Mouse (Mus musculus) left cerebral cortex, adult 2 months (tissue): ENCODE data around the gene Stom. TPM values are rescaled to one million over a fixed set of nuclear protein-coding genes. Genes with fewer than 3 reads are reported as not detected.

Experiments used
- DNase-seq, 2 experiments: peaks; one replicate each; pipeline ENCODE4 v3.0.0; 2021 to 2022; ENCODE audit warnings: low spot score in 2 of 2, mixed read lengths in 1 of 2; ENCODE audit errors: extremely low spot score in 1 of 2
- H3K27ac ChIP-seq: fragments of 200-600 bp; 2 replicates; pipeline ENCODE4 v1.8.1; 2022
- H3K4me3 ChIP-seq: fragments of 200-600 bp; 2 replicates; pipeline ENCODE4 v1.8.1; 2022
- CTCF ChIP-seq: fragments of 200-600 bp; IDR thresholded peaks from 2 replicates; pipeline ENCODE4 v1.8.1; 2022; ENCODE audit warnings: antibody characterized with exemption, mild to moderate bottlenecking, moderate library complexity
- intact Hi-C: fragments of 180-260 bp; cut with DNase I; formaldehyde crosslinking; loops from one replicate; pipeline ENCODE4 v1.15.1; 2025
- total RNA-seq, 2 experiments: library from RNA; stranded (reverse); gene quantifications; 2 replicates each; pipeline ENCODE4 v1.2.3; 2021

Stom gene
- total RNA-seq, 2 experiments from 2014 or later = 6.3 to 6.7 TPM

DNA sequence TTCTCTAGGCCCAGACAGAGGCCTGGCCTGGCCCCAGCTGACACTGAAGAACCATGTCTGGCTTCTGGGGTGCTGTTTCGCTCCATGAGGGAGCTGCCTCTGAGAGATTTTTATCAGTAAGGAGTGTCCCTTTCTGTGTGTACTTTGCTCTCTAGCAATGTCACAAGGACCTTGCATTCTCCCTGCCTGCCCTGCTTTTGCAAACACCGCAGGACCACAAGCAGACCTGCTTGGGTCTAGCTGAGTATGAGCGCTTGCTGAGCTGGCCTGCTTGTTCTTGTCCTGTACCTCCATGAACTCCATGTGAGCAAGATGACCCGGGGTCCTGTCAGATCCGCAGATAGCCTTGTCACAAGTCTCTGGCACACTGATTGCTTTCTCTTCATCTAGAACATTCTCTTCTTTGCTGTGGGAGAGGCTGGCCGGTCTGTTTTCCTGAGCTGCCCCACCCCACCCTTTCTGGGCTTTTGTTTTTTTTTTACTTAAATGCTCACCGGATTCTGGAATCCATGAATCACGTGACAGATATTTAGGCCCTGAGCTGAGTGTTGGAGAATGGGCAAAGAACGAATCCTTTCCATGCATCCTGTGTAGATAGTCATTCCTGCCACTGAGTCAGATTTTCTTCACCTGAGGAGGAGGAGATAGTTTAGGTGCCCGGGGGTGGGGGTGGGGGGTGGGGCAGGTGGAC is 68.8 kb downstream of the Stom start:
- DNase-seq = no peak
- no peak for TF ChIP-seq CTCF
- intact Hi-C loops = no loop called here
- Histone ChIP-seq H3K27ac (no peak overlapping the region), H3K4me3 (no peak overlapping the region)

DNA sequence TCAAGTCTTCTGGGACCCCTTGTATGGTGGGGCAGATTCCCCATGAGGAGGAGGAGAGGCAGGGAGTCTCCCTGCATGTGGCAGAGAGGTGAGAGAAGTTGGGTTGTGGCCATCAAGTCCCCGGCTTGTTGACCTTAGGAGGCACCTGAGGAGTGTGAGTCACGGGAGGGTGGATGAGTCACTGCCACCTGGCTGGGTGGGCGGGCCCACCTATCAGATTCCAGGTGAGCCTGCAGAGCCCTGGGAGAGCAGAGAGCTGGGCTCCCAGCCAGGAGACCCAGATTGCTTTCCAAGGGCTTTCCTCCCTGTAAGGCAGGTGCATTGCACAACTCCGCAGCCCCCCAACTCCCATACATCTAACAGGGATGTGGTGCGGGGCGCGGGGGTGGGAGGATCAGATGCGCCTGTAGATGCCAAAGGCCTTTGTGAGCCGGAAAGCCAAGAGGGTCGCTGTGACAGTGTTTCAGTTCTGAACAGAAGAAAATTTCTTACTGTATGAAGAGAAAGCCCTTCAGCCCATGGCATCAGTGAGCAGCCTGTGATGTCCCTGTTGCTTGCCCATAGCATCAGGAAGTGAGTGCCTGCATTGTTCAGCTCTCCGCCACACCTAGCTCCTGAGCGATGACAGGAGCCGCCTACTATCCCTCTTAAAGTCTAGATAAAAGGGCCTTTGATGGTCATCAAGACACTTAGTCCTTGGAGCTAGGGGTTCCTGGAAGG is 69.5 kb downstream of the Stom start:
- no peak for DNase-seq
- no peak for TF ChIP-seq CTCF
- H3K4me3 ChIP-seq = no peak overlapping the region
- H3K27ac ChIP-seq = no peak overlapping the region
- intact Hi-C loops = no loop called here

DNA sequence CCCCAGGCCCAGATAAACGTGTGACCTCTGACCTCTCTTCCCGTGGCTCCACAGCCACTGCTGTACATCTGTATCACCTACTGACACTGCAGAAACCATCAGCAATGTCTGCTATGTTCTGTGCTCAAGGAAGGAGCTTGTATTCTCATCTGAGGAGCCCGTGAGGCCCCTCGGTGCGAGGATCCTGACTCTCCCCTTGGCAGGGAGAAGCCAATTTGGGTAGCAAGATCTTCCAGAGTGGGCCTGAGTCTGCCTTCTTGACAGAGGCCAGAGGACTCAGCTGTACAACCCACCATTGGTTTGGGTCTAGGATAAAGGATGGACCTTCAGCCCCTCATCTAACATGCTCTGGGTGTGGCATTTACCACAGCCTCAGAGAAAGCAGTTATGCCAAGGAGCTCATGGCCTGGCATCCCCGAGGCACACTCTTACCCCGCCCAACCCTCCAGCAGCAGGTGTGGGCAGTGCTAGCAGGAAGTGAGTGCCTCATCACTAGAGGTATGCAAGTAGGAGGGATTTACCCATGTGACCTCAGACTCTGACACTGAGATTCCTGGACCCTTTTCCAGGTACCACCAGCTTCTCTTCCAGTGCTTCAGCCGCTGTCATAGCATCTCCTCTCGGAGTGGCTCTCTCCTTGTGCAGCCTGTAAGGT is 70.4 kb downstream of the Stom start:
- no peak overlapping the region for H3K27ac ChIP-seq
- intact Hi-C loops = no loop called here
- TF ChIP-seq CTCF = no peak
- no peak overlapping the region for H3K4me3 ChIP-seq
- no peak for DNase-seq

DNA sequence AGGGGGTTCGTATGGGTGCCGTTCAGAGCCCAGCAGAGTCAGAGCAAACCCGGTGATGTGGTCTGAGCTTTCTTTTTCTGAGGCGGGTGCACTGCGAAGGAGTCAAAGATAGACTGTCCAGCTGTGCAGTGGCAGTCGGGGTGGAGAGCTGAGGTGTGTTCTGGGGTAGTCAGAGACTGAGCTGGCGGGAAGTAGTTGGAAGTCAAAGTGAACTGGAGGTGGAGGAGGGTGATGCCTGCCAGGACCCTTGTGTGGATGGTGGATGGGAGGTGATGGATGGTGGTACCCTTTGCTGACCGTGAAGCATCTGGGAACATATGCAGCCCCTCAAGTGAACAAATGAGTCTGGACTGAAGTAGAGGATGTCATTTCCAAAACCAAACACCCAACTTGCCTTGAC is 71.0 kb downstream of the Stom start:
- TF ChIP-seq CTCF = no peak
- Histone ChIP-seq H3K4me3 (no peak overlapping the region), H3K27ac (no peak overlapping the region; the same call in 1 of the 2 replicates)
- intact Hi-C loops = no loop called here
- no peak for DNase-seq

DNA sequence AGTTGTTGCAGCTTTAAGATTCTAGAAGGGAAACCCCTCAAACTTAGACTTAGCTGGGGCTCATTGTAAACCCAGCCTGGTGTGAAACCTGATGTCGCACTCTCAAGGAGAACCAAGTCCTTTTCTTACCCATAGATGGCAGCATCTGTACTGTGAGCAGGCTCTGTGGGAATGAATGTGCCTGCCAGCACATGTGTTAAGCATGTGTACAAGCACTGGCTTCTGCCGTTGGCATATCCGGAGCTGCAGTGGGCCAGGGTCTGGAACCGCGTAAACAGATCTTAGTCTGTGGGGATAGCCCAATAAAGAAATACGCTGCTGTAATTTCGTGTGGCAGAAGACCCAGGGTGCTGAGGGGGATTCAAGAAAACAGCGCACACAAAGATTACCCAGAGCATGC is 71.5 kb downstream of the Stom start:
- intact Hi-C loops = no loop called here
- DNase-seq = no peak
- H3K27ac ChIP-seq = no peak overlapping the region; the same call in 1 of the 2 replicates
- H3K4me3 ChIP-seq = no peak overlapping the region
- TF ChIP-seq CTCF = peak; percentile 71

- no peak overlapping the region for H3K4me3 ChIP-seq
- no peak overlapping the region for H3K27ac ChIP-seq
- no peak for TF ChIP-seq CTCF
- intact Hi-C loops = no loop called here
- no peak for DNase-seq
These were observed 72.7 kb downstream of the Stom start for GRCm38 (mm10) chr2:35264095-35264494.

Other genes with a start within 250 kb of the Stom start
- gene AI182371, start 235.4 kb downstream of the Stom start, total RNA-seq = under 1 TPM in 1 of 2 experiments, not detected in 1; 0.21 TPM
- 1 to 10 TPM; 9.0 to 9.6 TPM for gene Cntrl, start 227.5 kb downstream of the Stom start, total RNA-seq
- gene Rab14, start 135.9 kb downstream of the Stom start, total RNA-seq = 100 to 1,000 TPM; 219 to 229 TPM
- 10 to 100 TPM; 37.6 to 38.2 TPM for gene Gsn, start 80.6 kb downstream of the Stom start, total RNA-seq
- gene 4930568D16Rik, start 30.8 kb upstream of the Stom start, total RNA-seq = not detected
- not detected for gene 4930402F06Rik, start 60.2 kb upstream of the Stom start, total RNA-seq
- 1 to 10 TPM; 2.6 to 4.0 TPM for gene Ggta1, start 126.3 kb upstream of the Stom start, total RNA-seq
- gene Dab2ip, start 221.3 kb upstream of the Stom start, total RNA-seq = 100 to 1,000 TPM; 144 to 152 TPM